Mouse (Mus musculus): ENCODE results near the gene Rpl34. TPM values are rescaled to one million over a fixed set of nuclear protein-coding genes. Genes with fewer than 3 reads are reported as not detected.

Rpl34 gene
- total RNA-seq, 2 experiments from 2014 or later, result 320 to 338 TPM

Other genes with a start within 250 kb of the Rpl34 start
- gene Etnppl, start 113.0 kb downstream of the Rpl34 start, total RNA-seq (2021), result 1 to 10 TPM; 3.4 to 4.0 TPM
- 10 to 100 TPM; 69.0 to 69.1 TPM for gene Ostc, start 21.0 kb downstream of the Rpl34 start, total RNA-seq (2021)

Measured in layer of hippocampus, postnatal 25 days (tissue).